Mouse (Mus musculus) CD4-positive helper T cell, adult 2 months (primary cell): ENCODE measurements around the gene Rnf5.

Experiments
- DNase-seq: peaks from one replicate; pipeline ENCODE4 v3.0.0-alpha.2; 2012; ENCODE audit warnings: low read depth, missing footprints, low spot score

The Rnf5 gene

DNA sequence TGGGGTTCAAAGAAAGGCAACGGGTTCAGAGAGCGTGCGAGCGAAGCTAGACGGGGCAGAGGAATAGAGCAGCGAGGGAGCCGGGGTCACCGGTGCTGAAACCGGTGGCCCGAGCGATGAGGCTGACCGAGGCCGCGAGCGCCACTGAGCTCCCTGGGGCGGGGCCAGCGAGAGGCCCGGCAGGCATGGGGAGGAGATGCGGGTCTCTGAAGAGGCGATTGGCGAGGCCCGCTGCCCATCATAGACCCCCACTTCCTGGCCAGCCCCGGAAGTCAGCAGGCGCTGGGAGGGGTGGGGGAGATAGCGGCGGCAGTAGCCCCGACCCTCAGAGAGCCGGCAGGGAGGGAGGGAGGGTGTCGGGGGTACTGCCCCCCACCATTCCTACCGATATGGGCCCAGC lies 2.1 kb upstream of the Rnf5 start:
- peak; percentile 95 for DNase-seq

DNA sequence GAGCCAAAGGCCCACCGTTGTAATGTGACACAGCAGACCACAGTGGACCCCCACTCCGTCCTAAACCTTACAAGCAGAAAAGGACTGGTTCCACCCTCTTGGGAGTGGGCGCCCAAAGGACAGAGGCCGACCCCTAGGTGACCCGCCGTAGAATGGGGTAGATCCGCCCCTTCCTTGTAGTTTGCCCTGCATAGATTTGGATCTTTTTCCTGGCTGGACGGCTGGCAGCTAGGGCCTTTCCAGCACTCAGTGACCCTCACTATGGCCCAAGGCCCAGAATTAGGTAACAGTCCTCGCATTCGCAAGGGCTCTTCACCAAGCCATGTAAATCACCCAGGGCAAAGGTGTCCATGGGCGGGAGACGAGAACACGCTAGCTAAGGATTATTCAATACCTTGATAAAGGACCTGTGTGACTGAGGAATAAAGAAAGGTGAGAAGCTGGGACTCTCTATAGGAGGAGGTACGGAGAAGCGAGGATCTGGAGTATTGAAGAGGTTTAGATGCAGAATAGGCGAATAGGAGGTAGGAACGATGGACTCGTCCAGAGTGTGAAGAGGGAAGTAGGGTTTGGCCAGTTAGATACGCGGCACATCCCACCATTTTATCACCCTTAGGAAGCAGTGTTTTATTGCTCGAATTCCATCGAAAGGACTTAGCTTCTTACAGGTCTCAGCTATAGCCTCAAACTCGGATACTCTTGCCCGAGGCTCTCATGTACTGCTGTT lies 1.2 kb upstream of the Rnf5 start:
- DNase-seq: peak; percentile 41

DNA sequence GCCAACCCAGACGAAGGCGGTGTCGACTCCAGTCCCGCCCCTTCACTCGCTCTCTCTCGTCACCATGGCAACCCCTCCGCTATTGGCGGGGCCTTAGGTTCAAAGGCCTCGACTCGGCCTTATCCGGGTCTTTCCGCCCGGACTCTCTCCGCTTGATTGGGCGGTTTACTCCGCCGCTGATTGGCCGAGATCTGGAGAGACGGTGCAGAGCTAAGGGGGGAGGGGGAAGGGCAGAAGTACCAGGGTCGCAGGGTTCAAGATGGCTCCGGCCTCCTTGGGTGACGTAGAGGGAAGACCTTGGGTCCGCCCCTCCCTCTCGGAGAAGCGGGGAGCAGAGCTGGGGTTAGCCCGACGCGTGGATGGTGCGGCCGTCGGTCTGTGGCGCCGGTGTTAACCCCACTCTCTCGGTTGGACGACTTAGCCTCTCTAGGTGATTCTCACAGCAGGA lies 595 bp upstream of the Rnf5 start, which contains the start of gene Agpat1:
Agpat1 (plus strand) TSS at position 202 of the 448 bp plus-strand sequence.
- peak; percentile 100 for DNase-seq

DNA sequence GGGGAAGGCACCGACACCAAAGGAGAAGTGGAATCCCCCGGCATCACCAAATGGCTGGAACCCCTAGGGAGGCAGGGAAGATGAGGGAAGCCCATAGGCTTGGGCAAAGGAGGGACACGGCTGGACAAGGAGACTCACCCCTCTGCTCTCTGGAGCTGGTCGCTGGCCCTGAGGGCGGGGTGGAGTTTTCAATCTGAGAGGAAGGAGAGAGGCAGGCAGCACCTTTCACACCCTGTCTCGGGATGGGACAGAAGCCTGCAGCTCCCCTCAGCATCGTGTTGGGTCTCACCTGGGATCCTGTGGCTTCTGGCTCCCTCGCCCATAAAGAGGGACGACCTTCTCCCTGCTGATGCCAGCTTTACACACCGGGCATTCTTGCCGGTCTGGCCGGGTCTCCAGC lies 1.7 kb downstream of the Rnf5 start:
- DNase-seq: no peak

DNA sequence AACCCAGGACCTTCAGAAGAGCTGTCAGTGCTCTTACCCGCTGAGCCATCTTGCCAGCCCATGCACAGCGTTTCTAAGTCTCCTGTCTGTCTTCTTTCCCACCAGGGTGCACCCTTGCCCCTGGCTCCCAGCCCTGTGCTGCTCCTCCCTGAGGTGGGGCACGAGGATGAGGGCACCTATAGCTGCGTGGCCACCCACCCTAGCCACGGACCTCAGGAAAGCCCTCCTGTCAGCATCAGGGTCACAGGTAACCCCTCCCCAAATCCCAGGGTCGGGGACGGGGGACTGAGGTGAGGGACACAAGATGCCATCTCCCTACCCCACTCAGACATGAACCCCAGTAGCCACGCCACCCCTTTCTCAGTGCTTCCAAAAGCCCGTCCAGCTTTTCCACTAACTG lies 3.6 kb downstream of the Rnf5 start:
- DNase-seq: no peak

DNA sequence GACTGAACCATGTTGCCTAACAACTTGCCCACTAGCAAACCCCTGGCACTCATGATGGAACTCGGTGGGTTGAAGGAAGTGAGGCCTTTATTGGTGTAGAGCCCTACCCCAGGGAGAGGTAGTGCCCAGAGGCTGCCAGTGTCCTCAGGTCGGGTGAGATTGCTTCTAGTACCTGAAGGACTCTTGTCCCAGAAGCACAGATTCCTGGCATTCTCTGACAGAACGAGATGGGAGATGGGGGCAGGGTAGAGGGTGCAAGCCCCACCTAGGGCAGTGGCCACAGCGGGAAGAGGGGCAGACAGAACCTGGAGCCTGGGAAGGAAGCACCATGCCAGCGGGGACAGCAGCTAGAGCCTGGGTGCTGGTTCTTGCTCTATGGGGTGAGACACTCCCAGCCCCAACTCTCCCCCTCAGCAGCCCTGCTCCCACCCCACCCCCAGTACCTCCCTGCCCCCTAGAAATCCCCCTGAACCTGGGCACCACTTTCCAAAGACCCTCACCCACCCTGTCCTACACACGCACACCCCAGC lies 5.9 kb downstream of the Rnf5 start, which contains the start of gene Ager:
Ager (plus strand) TSS at position 297 of the 530 bp plus-strand sequence.
- no peak for DNase-seq

DNA sequence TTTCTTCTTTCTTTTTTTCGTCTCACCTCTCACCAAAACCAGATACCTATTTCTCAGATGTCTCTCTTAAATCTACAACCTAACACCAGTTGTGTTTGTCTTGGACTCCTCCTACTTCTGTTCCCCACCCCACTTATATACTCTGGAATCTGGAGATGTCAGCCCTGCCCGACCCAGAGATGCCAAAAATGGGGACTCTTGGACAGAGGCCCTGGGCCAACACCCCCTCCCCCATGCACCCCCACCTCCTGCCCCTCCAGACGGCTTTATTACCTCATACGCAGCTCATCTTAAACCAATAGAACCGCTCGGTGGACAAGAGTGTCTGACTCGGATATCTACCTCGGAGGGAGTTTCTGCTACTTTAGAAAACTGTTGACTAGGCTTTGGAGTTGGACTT lies 7.4 kb downstream of the Rnf5 start:
- no peak for DNase-seq

DNA sequence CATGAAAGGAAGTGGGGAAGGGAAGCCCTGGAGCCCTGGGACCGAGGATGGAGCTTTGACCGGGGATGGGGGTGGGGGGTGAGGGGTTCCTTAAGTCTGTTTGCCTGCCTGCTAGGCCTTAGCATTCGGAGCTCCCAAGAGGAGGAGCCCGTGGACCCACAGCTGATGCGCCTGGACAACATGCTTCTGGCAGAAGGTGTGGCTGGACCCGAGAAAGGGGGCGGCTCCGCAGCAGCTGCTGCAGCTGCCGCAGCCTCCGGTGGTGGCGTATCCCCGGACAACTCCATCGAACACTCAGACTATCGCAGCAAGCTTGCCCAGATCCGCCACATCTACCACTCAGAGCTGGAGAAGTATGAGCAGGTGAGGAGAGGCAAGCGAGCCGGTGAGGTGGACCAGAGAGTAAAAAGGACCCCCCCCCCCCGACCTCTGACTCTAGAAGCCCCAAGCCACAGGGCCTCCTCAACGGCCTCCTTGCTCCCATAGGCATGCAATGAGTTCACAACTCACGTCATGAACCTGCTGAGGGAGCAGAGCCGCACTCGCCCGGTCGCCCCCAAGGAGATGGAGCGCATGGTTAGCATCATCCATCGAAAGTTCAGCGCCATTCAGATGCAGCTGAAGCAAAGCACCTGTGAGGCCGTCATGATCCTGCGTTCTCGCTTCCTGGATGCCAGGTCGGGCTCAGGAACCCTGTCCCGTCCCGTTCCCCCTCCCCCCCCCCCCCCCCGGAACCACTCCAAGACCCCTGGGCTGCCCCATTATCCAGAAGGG lies 9.6 kb downstream of the Rnf5 start:
- DNase-seq: no peak

DNA sequence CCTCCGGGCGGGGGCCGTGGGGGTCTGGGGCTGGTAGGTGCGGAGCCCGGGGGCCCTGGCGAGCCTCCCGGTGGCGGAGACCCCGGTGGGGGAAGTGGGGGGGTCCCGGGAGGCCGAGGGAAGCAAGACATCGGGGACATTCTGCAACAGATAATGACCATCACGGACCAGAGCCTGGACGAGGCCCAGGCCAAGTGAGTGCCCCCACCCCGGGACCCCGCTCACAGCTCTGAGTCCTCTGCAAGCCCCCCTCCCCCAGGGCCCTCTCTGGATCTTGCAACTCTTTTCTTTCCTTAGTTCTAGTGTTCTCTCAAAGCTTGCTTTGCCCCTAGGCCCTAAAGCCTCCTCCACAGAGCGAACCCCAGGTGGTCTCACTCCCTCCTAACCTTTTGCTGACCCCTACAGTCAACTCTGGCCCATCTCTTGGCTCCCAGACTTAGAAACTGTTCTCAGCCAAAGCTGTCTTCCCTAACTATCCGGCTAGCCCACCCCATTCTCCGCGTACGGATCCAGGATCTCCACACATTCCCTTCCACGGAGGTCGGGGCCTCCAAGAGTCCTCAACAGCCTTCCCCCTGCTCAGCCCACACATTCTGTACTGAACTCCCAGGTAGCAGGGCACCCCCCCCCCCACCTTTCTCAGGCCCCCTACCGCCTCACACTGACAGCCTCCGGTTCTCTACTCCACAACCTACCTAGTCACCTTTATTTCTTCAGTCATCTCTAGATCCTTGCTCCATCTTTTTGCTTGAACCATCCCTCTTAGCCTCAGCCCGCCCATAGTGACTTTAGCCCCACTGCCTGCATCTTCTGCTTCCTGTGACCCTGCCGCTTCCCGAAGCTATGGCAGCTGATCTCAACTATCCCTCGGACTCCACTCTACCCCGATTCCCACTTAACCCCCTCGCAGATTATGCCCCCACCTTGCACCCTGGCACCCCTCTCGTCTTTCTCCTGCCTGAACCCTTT lies 10.6 kb downstream of the Rnf5 start:
- peak; percentile 20 for DNase-seq

DNA sequence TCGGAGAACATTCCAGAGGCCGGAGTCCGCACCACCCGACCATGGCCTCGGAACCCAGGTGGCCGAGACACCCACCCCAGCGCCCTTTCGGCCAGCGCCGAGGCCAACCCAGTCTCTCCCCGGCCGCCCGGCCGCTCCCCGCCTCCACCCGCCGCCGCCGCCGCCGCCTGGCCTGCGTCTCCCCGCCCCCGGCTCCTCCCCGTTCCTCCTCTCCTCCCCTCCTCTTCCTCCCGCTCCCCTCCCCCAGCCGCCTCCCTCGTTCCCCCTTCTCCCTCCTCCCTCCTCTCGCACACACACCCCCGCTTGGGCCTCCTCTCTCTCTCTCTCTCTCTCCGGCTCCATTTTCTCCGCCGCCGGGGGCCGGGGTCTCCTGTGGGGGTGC lies 11.5 kb downstream of the Rnf5 start:
- peak; percentile 89 for DNase-seq

DNA sequence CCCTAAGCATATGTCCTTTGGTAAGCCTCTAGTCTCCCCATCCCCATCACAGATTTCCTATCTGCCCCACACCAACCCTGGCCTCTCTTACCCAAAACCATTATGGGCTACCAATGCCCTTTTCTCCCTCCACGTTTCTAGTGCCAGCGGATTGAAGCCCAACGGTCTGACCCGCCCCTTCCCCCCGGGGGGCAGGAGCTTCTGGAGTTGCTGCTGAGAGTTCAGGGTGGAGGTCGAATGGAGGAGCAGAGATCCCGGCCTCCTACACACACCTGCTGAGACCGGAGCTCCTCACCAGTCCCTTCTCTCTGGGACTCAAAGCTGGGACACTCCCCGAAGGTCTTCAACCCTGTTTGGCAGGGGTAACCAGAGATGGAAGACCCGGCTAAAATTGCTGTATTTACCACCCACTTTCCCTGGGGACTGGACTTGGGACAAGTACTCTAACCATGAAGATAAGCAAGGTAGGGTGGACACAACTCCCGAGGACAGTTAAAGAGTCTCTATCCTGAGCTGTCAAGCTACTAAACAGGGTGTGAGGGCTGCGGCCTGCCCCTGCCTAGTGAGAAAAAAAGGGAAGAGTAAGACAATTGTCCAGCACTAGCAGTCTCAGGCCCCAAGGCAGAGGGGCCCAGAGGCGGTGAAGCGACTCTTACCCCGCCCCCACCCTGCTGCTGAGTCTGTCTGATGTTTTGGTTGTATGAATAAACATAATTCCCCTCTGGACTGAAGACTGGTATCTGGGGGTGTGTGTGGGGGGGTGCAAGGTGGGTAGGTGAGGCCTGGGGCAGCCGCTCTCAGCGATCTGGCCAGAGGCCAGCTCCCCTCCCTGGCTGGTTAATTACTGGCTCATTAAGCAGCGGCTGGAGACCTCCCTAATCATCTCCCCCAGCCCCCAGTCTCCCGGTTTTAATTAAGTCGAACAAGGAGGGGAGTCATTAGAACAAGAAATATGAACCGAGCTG lies 12.2 kb downstream of the Rnf5 start, which contains the start of gene Pbx2:
Pbx2 (plus strand) TSS at position 238 of the 965 bp plus-strand sequence.
- DNase-seq: peak; percentile 35

DNA sequence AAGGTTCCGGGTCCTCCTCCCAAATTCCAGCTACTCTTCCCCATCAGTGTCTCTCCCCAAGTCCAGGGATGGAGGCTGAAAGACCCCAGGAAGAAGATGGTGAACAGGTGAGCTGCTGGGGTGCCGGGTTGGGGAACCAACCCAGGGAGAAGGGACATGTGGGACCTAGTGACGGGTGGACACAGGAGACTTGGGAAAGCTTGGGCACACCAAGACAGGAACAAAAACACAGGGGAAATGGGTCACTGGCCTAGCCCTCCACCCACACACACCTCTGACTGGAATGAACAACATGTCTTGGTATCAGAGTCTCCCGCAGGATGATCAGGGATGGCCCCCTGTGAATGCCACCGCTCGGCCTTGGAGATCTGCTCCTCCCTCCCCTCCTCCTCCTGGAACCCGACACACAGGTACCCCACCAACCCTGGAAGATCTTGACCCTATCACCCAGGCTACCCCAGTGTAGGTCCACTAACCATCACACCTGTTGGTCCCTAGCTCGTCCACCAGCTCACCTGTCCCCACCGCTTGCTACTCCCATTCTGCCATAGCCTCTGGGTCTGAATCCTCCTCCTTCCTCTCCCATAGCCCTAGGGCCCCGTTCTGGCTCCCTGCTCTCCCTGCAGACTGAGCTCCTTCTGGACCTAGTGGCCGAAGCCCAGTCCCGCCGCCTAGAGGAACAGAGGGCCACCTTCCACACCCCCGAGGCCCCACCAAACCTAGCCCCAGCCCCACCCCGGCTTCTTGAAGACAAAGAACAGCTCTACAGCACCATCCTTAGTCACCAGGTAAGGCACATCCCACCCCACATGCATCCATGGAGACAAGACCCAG lies 13.1 kb downstream of the Rnf5 start:
- DNase-seq: no peak

DNA sequence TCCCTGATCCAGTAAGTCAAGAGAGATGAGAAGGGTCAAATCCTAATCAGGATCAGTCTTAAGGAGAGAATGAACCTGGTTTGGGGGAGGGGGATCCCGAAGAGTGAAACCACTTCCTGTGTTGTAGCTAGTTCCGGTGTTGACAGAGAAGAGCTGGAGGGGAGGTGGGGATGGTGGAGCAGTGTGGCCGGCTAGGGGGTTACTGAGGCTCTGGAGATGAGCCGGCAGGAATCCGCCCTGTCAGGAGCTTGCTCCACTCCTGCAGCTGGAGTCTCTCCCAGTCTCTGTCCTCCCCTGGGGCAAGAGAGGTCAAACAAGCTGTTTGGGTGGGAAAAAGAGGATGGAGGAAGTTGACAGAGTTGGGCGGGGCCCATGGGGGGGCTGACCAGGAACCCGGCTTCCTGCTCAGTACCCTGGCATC lies 13.8 kb downstream of the Rnf5 start, which contains the start of gene Gpsm3:
Gpsm3 (plus strand) TSS at position 126 of the 421 bp plus-strand sequence.
- peak; percentile 77 for DNase-seq

DNA sequence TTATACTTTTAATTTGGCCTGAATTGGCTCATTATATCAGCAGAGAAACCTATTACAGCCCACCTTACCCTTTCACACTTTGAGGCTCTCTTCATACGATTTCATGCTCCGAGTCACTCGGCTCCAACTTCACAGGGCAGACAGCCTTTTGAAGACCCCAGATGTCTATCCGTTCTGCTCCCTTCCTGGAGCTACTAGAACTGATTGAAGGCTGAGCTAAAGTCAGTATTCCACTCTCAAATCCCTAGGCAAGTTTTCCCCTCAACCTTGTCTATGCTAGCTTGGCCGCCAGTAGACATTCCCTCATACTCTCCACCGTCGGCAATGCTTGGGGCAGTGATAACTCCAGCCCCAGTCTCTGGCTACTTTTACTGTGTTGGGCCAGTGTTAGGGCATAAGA lies 14.3 kb downstream of the Rnf5 start:
- peak; percentile 17 for DNase-seq

DNA sequence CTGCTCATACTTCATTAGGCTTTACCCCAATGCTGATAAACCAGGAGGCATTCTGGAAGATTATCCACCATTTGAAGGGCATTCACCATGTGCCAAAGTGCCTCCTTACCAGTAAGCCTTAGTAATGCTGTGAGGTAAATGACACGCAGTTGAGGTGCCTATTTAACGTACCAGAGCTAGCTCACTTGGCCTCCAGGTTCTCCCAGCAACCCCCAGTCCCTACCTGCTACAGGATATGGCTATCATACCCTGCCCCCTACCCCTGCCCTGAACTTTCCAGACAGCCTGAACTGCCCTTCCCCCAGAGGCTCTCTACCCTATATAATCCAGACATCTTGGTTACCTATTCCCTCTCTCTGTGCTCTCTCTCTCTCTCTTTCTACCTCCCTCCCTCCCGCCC lies 14.7 kb downstream of the Rnf5 start:
- peak; percentile 35 for DNase-seq

DNA sequence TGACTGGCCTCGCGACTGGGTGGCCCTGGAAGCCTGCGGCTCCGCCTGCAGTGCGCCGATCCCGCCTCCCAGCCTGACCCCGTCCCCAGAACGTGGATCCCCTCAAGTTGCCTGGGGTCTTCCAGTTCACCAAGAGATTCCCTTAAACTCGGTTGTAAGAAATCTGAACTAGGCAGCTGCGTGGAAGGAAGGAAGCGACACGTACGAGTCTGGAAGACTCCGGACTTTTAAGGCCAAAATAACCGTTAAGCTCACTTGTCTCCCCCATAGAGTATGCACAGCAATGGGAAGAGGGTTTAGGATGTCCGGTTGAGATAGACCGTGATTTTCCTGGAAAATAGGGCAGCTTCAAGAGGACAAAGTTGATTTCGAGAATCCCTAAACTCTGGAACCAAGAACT lies 15.7 kb downstream of the Rnf5 start:
- no peak for DNase-seq

DNA sequence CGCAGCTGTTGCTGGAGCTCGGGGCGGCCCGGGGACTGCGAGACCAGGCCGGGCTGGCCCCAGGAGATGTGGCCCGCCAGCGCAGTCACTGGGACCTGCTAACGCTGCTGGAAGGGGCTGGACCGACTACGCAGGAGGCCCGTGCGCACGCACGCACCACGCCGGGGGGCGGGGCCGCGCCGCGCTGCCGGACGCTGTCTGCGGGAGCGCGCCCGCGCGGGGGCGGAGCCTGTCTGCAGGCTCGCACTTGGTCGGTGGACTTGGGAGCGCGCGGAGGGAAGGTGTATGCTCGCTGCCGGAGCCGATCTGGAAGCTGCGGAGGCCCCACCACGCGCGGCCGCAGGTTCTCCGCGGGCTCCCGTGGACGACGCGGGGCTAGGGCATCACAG lies 16.1 kb downstream of the Rnf5 start:
- DNase-seq: peak; percentile 97

DNA sequence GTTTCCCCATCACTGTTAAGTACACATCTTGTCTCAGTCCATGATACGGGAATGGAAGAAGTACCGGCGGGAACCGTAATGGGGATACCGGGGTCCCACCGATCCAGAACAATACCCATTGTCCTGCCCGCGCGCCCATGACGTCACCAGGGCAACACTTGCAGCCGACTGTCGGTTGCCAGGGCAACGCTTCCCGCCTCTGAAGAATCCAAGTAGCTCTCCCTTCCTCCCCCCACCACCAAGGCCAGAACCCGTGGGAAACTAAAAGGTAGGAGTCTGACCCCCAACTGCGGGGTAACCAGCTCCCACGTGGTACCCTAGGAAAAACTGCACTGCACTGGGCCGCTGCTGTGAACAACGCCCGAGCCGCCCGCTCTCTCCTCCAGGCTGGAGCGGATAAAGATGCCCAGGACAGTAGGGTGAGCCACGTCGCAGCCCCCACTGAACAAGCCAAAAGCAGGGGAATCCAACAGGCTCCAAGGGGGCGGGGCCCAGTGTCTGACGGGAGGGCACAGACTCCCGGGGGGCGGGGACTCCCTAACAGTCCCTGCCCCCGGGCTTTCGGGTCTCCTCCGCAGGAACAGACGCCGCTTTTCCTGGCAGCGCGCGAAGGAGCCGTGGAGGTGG lies 16.6 kb downstream of the Rnf5 start:
- DNase-seq: peak; percentile 81
